Mouse (Mus musculus): ENCODE measurements around the gene Lamc1. TPM values are rescaled to one million over a fixed set of nuclear protein-coding genes. Genes with fewer than 3 reads are reported as not detected.

The Lamc1 gene
- polyA plus RNA-seq, 1 experiment from 2014 or later = 11.0 TPM

- H3K9ac ChIP-seq (ENCODE audit: low read depth, low read length) = no peak overlapping the region
- H3K27ac ChIP-seq (ENCODE audit: low read length) = no peak overlapping the region
- 46% methylated on average over 6 of the region's 6 CpGs for WGBS
- H3K4me1 ChIP-seq (ENCODE audit: control insufficient read depth, insufficient read depth, low read length) = no peaks in the 10 kb centered on the region
- H3K4me3 ChIP-seq (ENCODE audit: low read depth, low read length) = no peak overlapping the region
- H3K36me3 ChIP-seq (ENCODE audit: control insufficient read depth, insufficient read depth, low read length) = no peaks in the 10 kb centered on the region
- no peak for ATAC-seq
- H3K4me2 ChIP-seq (ENCODE audit: low read length) = no peak overlapping the region
- no peaks in the 10 kb centered on the region for H3K27me3 ChIP-seq (ENCODE audit: control insufficient read depth, insufficient read depth, low read depth, low read length)
- no peaks in the 10 kb centered on the region for H3K9me3 ChIP-seq (replicated peaks; ENCODE audit: control insufficient read depth, low read length, poor library complexity, severe bottlenecking)
Observed at GRCm38 (mm10) chr1:153320554-153321147, 11.9 kb downstream of the Lamc1 start.

GRCm38 (mm10) chr1:153320121-153320520 lies 12.5 kb downstream of the Lamc1 start:
- Histone ChIP-seq H3K36me3 (ENCODE audit: control insufficient read depth, insufficient read depth, low read length) (no peaks in the 10 kb centered on the region), H3K27ac (ENCODE audit: low read length) (no peak overlapping the region), H3K27me3 (ENCODE audit: control insufficient read depth, insufficient read depth, low read depth, low read length) (no peaks in the 10 kb centered on the region), H3K9me3 (replicated peaks; ENCODE audit: control insufficient read depth, low read length, poor library complexity, severe bottlenecking) (no peaks in the 10 kb centered on the region), H3K4me2 (ENCODE audit: low read length) (no peak overlapping the region), H3K4me1 (ENCODE audit: control insufficient read depth, insufficient read depth, low read length) (no peaks in the 10 kb centered on the region), H3K4me3 (ENCODE audit: low read depth, low read length) (no peak overlapping the region), H3K9ac (ENCODE audit: low read depth, low read length) (no peak overlapping the region)
- no peak for ATAC-seq
- 81% methylated on average over 4 of the region's 4 CpGs for WGBS

- H3K27me3 ChIP-seq (ENCODE audit: control insufficient read depth, insufficient read depth, low read depth, low read length) = no peaks in the 10 kb centered on the region
- no peak overlapping the region for H3K4me3 ChIP-seq (ENCODE audit: low read depth, low read length)
- no peaks in the 10 kb centered on the region for H3K36me3 ChIP-seq (ENCODE audit: control insufficient read depth, insufficient read depth, low read length)
- no peak overlapping the region for H3K4me2 ChIP-seq (ENCODE audit: low read length)
- ATAC-seq = no peak
- no peaks in the 10 kb centered on the region for H3K9me3 ChIP-seq (replicated peaks; ENCODE audit: control insufficient read depth, low read length, poor library complexity, severe bottlenecking)
- no peak overlapping the region for H3K9ac ChIP-seq (ENCODE audit: low read depth, low read length)
- WGBS = 98% methylated on average over 1 of the region's 1 CpGs
- no peaks in the 10 kb centered on the region for H3K4me1 ChIP-seq (ENCODE audit: control insufficient read depth, insufficient read depth, low read length)
- H3K27ac ChIP-seq (ENCODE audit: low read length) = no peak overlapping the region
Observed at GRCm38 (mm10) chr1:153318741-153319140, 13.8 kb downstream of the Lamc1 start.

- Histone ChIP-seq H3K27ac (ENCODE audit: low read length) (no peak overlapping the region), H3K9me3 (replicated peaks; ENCODE audit: control insufficient read depth, low read length, poor library complexity, severe bottlenecking) (no peaks in the 10 kb centered on the region), H3K4me3 (ENCODE audit: low read depth, low read length) (no peak overlapping the region), H3K27me3 (ENCODE audit: control insufficient read depth, insufficient read depth, low read depth, low read length) (no peaks in the 10 kb centered on the region), H3K9ac (ENCODE audit: low read depth, low read length) (no peak overlapping the region), H3K36me3 (ENCODE audit: control insufficient read depth, insufficient read depth, low read length) (no peaks in the 10 kb centered on the region), H3K4me1 (ENCODE audit: control insufficient read depth, insufficient read depth, low read length) (no peaks in the 10 kb centered on the region), H3K4me2 (ENCODE audit: low read length) (no peak overlapping the region)
- 95% methylated on average over 7 of the region's 7 CpGs for WGBS
- ATAC-seq = no peak
Observed at GRCm38 (mm10) chr1:153318287-153318686, 14.3 kb downstream of the Lamc1 start.

- Histone ChIP-seq H3K27me3 (ENCODE audit: control insufficient read depth, insufficient read depth, low read depth, low read length) (no peaks in the 10 kb centered on the region), H3K4me1 (ENCODE audit: control insufficient read depth, insufficient read depth, low read length) (no peaks in the 10 kb centered on the region), H3K9ac (ENCODE audit: low read depth, low read length) (no peak overlapping the region), H3K27ac (ENCODE audit: low read length) (no peak overlapping the region), H3K4me2 (ENCODE audit: low read length) (no peak overlapping the region), H3K4me3 (ENCODE audit: low read depth, low read length) (no peak overlapping the region), H3K9me3 (replicated peaks; ENCODE audit: control insufficient read depth, low read length, poor library complexity, severe bottlenecking) (no peaks in the 10 kb centered on the region), H3K36me3 (ENCODE audit: control insufficient read depth, insufficient read depth, low read length) (no peaks in the 10 kb centered on the region)
- 84% methylated on average over 16 of the region's 16 CpGs for WGBS
- ATAC-seq = no peak
Observed at GRCm38 (mm10) chr1:153317486-153318260, 14.9 kb downstream of the Lamc1 start.

- Histone ChIP-seq H3K4me3 (ENCODE audit: low read depth, low read length) (no peak overlapping the region), H3K27ac (ENCODE audit: low read length) (no peak overlapping the region), H3K9ac (ENCODE audit: low read depth, low read length) (no peak overlapping the region), H3K36me3 (ENCODE audit: control insufficient read depth, insufficient read depth, low read length) (no peaks in the 10 kb centered on the region), H3K4me2 (ENCODE audit: low read length) (no peak overlapping the region), H3K27me3 (ENCODE audit: control insufficient read depth, insufficient read depth, low read depth, low read length) (no peaks in the 10 kb centered on the region), H3K9me3 (replicated peaks; ENCODE audit: control insufficient read depth, low read length, poor library complexity, severe bottlenecking) (no peaks in the 10 kb centered on the region), H3K4me1 (ENCODE audit: control insufficient read depth, insufficient read depth, low read length) (no peaks in the 10 kb centered on the region)
- ATAC-seq = no peak
- 50% methylated on average over 8 of the region's 8 CpGs for WGBS
Observed at GRCm38 (mm10) chr1:153316956-153317355, 15.6 kb downstream of the Lamc1 start.

- no peaks in the 10 kb centered on the region for H3K4me1 ChIP-seq (ENCODE audit: control insufficient read depth, insufficient read depth, low read length)
- no peaks in the 10 kb centered on the region for H3K9me3 ChIP-seq (replicated peaks; ENCODE audit: control insufficient read depth, low read length, poor library complexity, severe bottlenecking)
- H3K9ac ChIP-seq (ENCODE audit: low read depth, low read length) = no peak overlapping the region
- no peak overlapping the region for H3K27ac ChIP-seq (ENCODE audit: low read length)
- H3K36me3 ChIP-seq (ENCODE audit: control insufficient read depth, insufficient read depth, low read length) = no peaks in the 10 kb centered on the region
- no peak overlapping the region for H3K4me2 ChIP-seq (ENCODE audit: low read length)
- no peak overlapping the region for H3K4me3 ChIP-seq (ENCODE audit: low read depth, low read length)
- ATAC-seq = no peak
- H3K27me3 ChIP-seq (ENCODE audit: control insufficient read depth, insufficient read depth, low read depth, low read length) = no peaks in the 10 kb centered on the region
Observed at GRCm38 (mm10) chr1:153316286-153316685, 16.3 kb downstream of the Lamc1 start.

GRCm38 (mm10) chr1:153315121-153315520 lies 17.5 kb downstream of the Lamc1 start:
- Histone ChIP-seq H3K4me3 (ENCODE audit: low read depth, low read length) (no peak overlapping the region), H3K9me3 (replicated peaks; ENCODE audit: control insufficient read depth, low read length, poor library complexity, severe bottlenecking) (no peaks in the 10 kb centered on the region), H3K27ac (ENCODE audit: low read length) (no peak overlapping the region), H3K4me2 (ENCODE audit: low read length) (no peak overlapping the region), H3K27me3 (ENCODE audit: control insufficient read depth, insufficient read depth, low read depth, low read length) (no peaks in the 10 kb centered on the region), H3K4me1 (ENCODE audit: control insufficient read depth, insufficient read depth, low read length) (no peaks in the 10 kb centered on the region), H3K9ac (ENCODE audit: low read depth, low read length) (no peak overlapping the region), H3K36me3 (ENCODE audit: control insufficient read depth, insufficient read depth, low read length) (no peaks in the 10 kb centered on the region)
- 90% methylated on average over 6 of the region's 6 CpGs for WGBS
- no peak for ATAC-seq

- ATAC-seq = no peak
- WGBS = 97% methylated on average over 5 of the region's 5 CpGs
- no peak overlapping the region for H3K9ac ChIP-seq (ENCODE audit: low read depth, low read length)
Observed at GRCm38 (mm10) chr1:153312992-153313391, 19.6 kb downstream of the Lamc1 start.

More at GRCm38 (mm10) chr1:153312992-153313391, 19.6 kb downstream of the Lamc1 start:
- no peaks in the 10 kb centered on the region for H3K27me3 ChIP-seq (ENCODE audit: control insufficient read depth, insufficient read depth, low read depth, low read length)
- H3K4me1 ChIP-seq (ENCODE audit: control insufficient read depth, insufficient read depth, low read length) = peaks cover 16% of the 10 kb centered on the region
- H3K4me2 ChIP-seq (ENCODE audit: low read length) = no peak overlapping the region
- no peak overlapping the region for H3K4me3 ChIP-seq (ENCODE audit: low read depth, low read length)
- H3K36me3 ChIP-seq (ENCODE audit: control insufficient read depth, insufficient read depth, low read length) = no peaks in the 10 kb centered on the region
- H3K27ac ChIP-seq (ENCODE audit: low read length) = no peak overlapping the region
- H3K9me3 ChIP-seq (replicated peaks; ENCODE audit: control insufficient read depth, low read length, poor library complexity, severe bottlenecking) = no peaks in the 10 kb centered on the region

All from midbrain, embryonic 16.5 days (tissue).